Mouse (Mus musculus) MEL-GATA-1-ER (cell line): Measurements from ENCODE around the gene Msrb3.

Experiments used
- DNase-seq: peaks from one replicate; pipeline ENCODE4 v3.0.0-alpha.2; 2012; ENCODE audit warnings: low read depth; ENCODE audit errors: extremely low read depth

Gene Msrb3

GRCm38 (mm10) chr10:120898785-120899762, at the start of gene Msrb3:
TSS of gene Msrb3 (minus strand) at chr10:120899101.
- DNase-seq, result no peak

DNA sequence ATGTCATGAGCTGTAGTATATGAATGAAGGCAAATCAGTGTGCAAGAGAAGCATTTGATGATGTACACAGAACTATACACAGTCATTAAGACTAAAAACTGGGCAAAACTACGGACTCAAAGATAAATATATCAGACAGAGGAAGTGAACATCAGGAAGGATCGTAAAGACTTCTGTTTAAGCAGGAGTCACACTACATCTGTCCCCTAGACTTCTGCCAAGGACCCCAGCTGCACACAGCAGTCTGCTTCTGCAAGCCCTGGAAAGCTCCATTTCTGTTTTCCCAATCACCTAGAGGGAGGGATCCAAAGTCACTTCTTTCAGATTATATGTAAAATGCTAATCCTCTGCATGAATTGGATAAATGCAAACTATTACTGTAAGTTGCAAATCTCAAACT, 49.6 kb upstream of the Msrb3 start:
- no peak for DNase-seq

DNA sequence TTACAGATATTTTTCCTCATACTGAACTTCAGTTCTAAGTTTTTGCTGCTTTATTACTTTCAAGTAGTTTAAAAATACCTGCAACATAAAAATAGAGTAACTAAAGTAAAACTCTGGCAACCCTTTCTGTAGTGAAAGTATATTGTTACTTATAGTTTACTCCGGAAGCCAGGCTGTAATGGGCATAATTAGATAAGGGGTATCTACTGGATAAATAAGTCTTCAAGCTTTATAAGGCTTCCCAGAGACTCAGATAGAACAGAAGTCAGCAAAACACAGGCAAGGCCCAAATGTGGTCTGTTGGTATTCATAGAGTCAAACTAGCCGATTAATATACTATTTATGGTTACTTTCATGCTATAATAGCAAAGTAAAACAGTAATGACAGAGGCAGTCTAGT, 48.9 kb upstream of the Msrb3 start:
- DNase-seq, result peak; percentile 60

GRCm38 (mm10) chr10:120946847-120947246, 47.9 kb upstream of the Msrb3 start:
- DNase-seq, result no peak

DNA sequence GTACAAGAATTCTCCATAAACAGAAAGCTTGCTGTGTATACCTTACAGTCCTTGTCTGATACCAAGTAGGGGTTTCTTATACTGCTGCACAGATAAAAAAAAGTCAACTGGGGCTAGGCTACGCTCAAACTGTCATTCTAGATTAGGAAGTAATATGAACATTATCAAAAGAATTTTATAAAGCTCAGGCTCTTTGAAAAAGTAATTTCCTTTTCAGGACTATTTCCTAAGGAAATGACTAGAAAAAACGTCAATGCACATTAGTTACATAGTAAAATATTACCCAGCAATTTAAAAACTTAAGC, 40.0 kb upstream of the Msrb3 start:
- no peak for DNase-seq

- no peak for DNase-seq
Observed at GRCm38 (mm10) chr10:120938077-120938903, 39.4 kb upstream of the Msrb3 start.

- no peak for DNase-seq
Observed at GRCm38 (mm10) chr10:120929536-120929935, 30.6 kb upstream of the Msrb3 start.

DNA sequence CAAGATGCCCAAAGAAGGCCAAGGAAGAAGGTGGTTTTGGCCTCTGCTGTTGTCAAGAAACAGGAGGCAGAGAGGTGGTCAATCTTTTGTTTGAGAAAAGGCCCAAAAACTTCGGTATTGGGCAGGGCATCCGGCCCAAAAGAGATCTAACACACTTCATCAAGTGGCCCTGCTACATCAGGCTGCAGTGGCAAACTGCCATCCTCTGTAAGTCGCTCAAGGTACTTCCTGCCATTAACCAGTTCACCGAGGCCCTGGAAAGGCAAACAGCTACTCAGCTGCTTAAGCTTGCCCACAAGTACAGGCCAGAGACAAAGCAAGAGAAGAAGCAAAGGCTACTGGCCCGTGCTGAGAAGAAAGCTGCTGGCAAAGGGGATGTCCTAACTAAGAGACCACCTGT, 29.3 kb upstream of the Msrb3 start:
- DNase-seq, result no peak

- no peak for DNase-seq
Observed at GRCm38 (mm10) chr10:120926156-120926555, 27.3 kb upstream of the Msrb3 start.

GRCm38 (mm10) chr10:120921501-120921900, 22.6 kb upstream of the Msrb3 start:
- no peak for DNase-seq

GRCm38 (mm10) chr10:120920604-120921003, 21.7 kb upstream of the Msrb3 start:
- DNase-seq, result no peak

- no peak for DNase-seq
Observed at GRCm38 (mm10) chr10:120916250-120916649, 17.3 kb upstream of the Msrb3 start.

DNA sequence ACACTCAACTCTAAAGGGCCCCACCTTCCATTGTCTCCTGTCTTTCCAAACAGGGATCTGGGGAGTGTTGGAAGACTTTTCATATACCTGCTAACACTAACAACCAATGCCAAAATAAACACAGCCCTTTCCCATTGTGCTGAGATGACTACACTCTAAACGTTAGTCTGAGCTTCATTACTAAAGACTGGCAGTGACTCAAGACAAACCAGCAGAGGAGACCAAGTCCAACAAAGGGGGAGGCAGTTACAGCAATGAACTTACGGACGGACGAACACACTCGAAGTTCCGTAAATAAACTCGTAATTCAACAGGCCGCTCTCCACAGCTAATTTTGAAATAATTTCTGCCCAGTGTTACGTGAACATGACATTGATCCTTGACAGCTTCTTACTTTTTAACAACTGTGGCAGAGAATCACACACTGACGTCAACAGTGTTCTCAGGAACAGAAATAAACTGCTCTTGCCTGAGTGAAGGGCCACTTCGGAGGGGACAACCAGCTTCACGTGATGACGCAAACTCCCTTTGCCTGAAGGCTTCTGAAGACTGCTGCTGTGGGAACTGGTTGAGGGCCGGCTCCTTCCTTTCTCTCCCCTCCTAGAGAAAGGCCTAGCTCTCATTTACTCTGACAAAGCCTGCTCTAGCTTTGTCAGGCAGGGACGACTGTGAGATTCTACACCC, 16.2 kb upstream of the Msrb3 start:
- DNase-seq, result no peak

- DNase-seq, result no peak
Observed at GRCm38 (mm10) chr10:120914286-120914685, 15.4 kb upstream of the Msrb3 start.

DNA sequence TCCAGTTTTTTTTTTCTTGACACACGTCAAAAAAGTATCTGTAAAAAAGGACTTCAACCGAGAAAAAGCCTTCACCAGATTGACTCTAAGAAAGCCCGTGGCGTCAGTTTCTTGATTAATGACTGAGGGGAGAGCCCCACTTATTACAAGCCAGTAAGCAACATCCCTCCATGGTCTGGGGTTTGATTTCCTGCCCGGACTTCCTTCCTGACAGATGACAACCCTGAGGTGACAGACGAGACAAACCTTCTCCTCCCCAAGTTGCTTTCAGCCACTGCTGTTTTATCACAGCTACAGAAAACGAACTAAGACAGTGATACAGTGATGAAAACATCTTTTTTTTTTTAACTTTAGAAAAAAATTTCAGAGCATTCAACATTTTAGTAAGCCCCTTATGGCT, 14.9 kb upstream of the Msrb3 start:
- DNase-seq, result no peak

- DNase-seq, result no peak
Observed at GRCm38 (mm10) chr10:120911971-120912370, 13.1 kb upstream of the Msrb3 start.

DNA sequence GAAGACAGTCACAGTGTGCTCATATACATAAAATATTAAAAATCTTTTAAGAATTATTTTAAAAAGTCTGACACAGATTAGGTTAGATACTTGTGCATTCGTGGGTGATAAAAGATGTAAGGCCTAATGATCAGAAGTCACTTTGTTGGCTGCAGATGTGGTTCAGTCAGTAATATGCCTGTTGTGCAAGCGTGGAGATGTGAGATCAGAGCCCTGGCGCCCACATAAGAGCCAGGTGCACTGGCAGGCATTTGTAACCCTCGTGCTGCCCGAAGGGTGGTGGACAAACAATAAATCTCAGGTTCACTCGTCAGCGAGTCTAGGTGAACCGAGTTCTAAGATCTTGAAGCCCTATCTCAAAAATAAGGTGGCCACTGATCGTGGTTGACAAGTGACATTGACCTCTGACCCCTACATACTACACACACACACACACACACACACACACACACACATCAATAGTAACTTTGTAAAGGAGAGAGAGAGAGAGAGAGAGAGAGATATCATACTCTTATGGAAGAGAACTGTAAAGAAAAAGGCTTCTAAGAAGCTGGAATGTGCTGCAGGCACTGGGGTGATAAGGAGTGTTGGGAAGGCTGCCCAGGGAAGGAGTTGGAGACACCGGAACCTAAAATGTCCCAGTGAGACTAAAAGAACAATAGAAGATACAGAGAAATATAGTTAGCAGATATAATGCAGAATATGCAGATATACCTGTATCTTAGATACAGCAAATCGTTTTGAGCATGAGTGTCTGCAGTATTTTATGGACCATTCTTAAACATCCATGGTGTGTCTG, 10.1 kb upstream of the Msrb3 start:
- no peak for DNase-seq

DNA sequence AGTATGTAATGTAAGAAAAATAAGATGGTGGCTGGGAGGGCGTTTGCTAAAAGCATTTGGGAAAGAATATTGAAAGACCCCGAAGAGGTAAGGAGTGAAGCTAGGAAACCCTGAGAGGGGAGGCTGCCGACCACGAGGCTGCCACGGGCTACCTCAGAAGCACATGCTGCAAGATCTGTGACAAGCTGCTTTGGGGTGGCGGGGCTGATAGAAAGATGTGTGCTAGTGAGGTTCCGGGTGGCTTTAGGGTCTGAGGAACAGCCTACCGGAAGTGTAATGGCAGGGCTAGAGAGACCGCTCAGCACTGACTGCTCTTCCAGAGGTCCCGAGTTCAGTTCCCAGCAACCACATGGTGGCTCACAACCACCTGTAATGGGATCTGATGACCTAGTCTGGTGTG, 5.8 kb upstream of the Msrb3 start:
- DNase-seq, result no peak

DNA sequence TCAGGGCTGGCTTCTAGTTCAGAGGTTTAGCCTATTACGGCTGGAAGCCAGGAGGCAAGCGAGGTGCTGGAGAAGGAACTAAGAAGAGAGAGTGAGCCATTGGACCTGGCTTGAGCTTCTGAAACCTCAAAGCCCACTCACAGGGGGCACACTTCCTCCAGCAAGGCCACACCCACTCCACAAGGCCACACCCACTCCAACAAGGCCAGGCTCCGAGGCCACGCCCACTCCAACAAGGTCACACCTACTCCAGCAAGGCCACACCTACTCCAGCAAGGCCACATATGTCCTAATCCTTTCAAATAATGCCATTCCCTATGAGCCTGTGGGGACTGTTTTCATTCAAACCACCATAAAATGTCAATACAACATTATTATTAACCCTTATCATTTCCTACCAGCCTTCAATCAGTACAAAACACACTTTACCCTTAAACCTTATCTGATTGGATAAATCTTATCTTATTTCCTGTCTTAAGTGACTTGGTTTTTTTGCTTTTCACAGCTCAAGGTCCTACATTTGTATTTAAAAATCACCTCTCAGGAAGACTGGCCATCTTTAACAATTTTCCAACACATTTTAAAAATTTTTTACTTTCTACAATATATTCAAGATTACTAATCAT, 5.1 kb upstream of the Msrb3 start:
- DNase-seq, result no peak

DNA sequence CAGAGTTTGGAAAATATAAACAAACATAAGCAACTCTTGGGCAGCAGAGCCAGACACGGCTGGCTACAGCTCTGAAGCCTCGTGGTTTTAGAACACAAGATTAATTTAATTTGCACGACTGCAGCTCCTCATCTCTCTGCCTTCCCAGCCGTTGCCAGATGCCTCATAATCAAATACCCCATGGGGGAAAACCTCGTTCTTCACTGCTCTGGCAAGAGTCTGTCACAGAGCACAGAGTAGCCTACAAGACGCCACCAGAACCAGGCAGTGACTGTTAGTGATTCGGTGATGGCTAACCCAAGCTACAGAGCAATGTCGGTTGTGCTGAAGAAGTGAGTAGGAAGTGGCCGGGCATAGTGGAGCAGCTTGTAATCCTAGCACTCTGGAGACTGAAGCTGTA, 2.8 kb upstream of the Msrb3 start:
- DNase-seq, result no peak

- no peak for DNase-seq
Observed at GRCm38 (mm10) chr10:120900096-120900495, 1.2 kb upstream of the Msrb3 start.
